Mouse (Mus musculus) neural tube, embryonic 12.5 days (tissue): Measurements from ENCODE around the gene Abcf2. TPM values are rescaled to one million over a fixed set of nuclear protein-coding genes. Genes with fewer than 3 reads are reported as not detected.

Source experiments
- ATAC-seq: fragments of 200-750 bp; cut with Nextera tagmentation; 2 replicates; pipeline ENCODE4 v1.8.0; 2017; ENCODE audit warnings: low read depth, mild to moderate bottlenecking, moderate TSS enrichment, moderate library complexity; ENCODE audit not compliant: low FRiP score
- H3K27ac ChIP-seq: fragments of 300-500 bp; sonication (generic); 2 replicates; pipeline ENCODE4 v1.5.1; 2016
- H3K27me3 ChIP-seq: fragments of 300-500 bp; sonication (generic); replicated peaks from 2 replicates; pipeline ENCODE4 v1.6.1; 2016; ENCODE audit warnings: mild to moderate bottlenecking
- H3K36me3 ChIP-seq: fragments of 300-500 bp; sonication (generic); 2 replicates; pipeline ENCODE4 v1.6.1; 2016; ENCODE audit warnings: mild to moderate bottlenecking
- H3K4me1 ChIP-seq: fragments of 300-500 bp; sonication (generic); 2 replicates; pipeline ENCODE4 v1.6.1; 2016
- H3K4me2 ChIP-seq: fragments of 300-500 bp; sonication (generic); replicated peaks from 2 replicates; pipeline ENCODE4 v1.6.1; 2016; ENCODE audit warnings: mild to moderate bottlenecking
- H3K4me3 ChIP-seq: fragments of 300-500 bp; sonication (generic); 2 replicates; pipeline ENCODE4 v1.5.1; 2016
- H3K9ac ChIP-seq: fragments of 300-500 bp; sonication (generic); 2 replicates; pipeline ENCODE4 v1.6.1; 2016; ENCODE audit warnings: mild to moderate bottlenecking
- H3K9me3 ChIP-seq: fragments of 300-500 bp; sonication (generic); 2 replicates; pipeline ENCODE4 v1.6.1; 2016; ENCODE audit warnings: mild to moderate bottlenecking
- WGBS: fragments of 180-500 bp; shearing (Covaris S2); methylation state at CpG from one replicate; pipeline ENCODE4 v1.1.7; 2016; 5-methylcytosine and 5-hydroxymethylcytosine counted together
- polyA plus RNA-seq: library from polyadenylated mRNA; unstranded; fragments of >200 nt; fragmentation: Nextera tagmentation; extraction: Ambion mirVana; gene quantifications from 2 replicates; pipeline ENCODE4 v1.2.1, GENCODE M21; 2016

Gene Abcf2
- polyA plus RNA-seq, 1 experiment from 2014 or later, result 123 TPM

DNA sequence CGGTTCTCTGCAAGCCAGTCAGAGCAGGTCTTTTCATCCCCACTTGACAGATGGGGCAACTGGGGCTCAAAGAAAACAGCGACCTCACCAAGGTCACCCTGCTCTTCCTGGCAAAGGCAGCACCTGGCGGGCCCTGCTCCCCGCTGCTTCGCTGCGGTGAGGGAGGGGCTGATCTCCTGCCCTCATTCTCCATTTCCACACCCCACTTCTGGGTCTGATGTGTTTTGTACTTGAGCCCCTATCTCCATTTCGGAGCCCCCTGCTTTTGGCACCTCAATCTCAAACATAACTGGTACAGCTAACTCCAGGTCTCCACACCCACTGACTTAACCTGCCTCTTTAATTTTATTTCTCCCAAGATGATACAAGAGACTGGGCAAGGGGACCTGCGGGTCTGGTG is 21.9 kb upstream of the Abcf2 start:
- Histone ChIP-seq H3K27me3 (0 out of 2 replicates have a peak, but pooled peaks cover 6% of the 10 kb centered on the region), H3K27ac (no peak overlapping the region), H3K9ac (peak overlapping the region; percentile 49; the same call in 1 of the 2 replicates), H3K9me3 (no peaks in the 10 kb centered on the region), H3K4me3 (peak overlapping the region; percentile 44), H3K4me1 (peaks cover 85% of the 10 kb centered on the region), H3K4me2 (peak overlapping the region; percentile 86), H3K36me3 (peaks cover 15% of the 10 kb centered on the region)
- WGBS, result 13% methylated on average over 8 of the region's 8 CpGs
- ATAC-seq, result no peak

DNA sequence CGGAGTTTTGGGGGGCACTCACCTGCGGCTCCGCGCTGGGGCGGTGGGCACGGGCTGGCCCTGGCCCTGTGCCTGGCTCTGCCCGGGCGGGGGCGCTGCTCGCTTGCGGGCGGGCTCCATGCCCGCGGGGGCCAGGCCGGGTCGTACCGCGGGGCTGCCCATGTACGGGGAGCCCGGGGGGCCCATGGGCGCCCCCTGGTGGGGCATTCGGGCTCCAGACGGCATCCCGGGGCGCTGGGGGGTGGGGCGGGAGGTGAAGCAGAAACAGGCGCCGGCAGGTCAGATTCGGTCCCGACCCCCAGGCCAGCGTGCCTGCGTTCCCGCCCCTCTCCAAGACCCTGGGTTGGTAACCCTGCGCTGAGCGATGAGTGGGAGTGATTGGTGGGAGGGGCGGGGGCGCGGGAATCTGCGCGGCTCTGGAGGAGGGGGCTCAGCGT is 21.3 kb upstream of the Abcf2 start:
- H3K36me3 ChIP-seq, result peaks cover 20% of the 10 kb centered on the region
- H3K27me3 ChIP-seq, result 0 out of 2 replicates have a peak, but pooled peaks cover 6% of the 10 kb centered on the region
- H3K27ac ChIP-seq, result no peak overlapping the region
- H3K4me1 ChIP-seq, result peaks cover 80% of the 10 kb centered on the region
- peak overlapping the region; percentile 44 for H3K4me3 ChIP-seq
- no peaks in the 10 kb centered on the region for H3K9me3 ChIP-seq
- WGBS, result 1% methylated on average over 37 of the region's 41 CpGs
- H3K9ac ChIP-seq, result peak overlapping the region; percentile 49
- peak overlapping the region; percentile 86 for H3K4me2 ChIP-seq
- ATAC-seq, result no peak

DNA sequence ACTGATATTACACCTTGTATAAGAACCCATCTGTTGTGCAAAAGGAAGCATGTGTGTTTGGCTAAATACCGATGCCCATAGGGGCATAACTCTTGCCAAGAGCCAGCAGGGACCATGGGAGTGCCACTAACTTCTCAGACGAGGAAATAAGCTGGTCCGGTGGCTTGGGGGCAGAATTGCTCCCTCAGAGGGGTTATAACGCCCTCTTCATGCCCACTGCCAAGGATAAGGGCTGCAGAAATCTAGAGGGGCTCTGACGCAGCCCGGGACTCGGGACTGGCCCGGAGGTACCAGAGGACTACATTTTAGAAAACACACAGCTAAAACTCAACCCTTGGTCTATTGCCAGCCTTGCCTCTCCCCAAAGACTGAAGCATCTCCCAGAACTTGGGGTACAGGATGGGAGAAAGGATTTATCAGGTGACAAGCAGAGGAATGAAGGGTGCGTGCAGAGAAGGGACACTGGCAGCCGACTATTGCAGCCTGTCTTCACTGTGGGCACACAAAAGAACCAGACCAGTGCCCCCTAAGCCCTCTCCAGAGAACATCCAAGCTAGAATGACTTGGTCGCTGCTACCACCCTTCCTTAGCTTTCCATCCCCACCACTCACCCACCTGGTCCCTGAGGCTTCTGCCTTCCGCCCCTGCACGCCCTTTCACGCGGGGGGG is 20.8 kb upstream of the Abcf2 start:
- peaks cover 26% of the 10 kb centered on the region for H3K36me3 ChIP-seq
- H3K4me2 ChIP-seq, result peak overlapping the region; percentile 86
- H3K9me3 ChIP-seq, result no peaks in the 10 kb centered on the region
- H3K9ac ChIP-seq, result peak overlapping the region; percentile 49
- 20% methylated on average over 15 of the region's 15 CpGs for WGBS
- H3K27me3 ChIP-seq, result 0 out of 2 replicates have a peak, but pooled peaks cover 6% of the 10 kb centered on the region
- no peak overlapping the region for H3K27ac ChIP-seq
- H3K4me3 ChIP-seq, result peak overlapping the region; percentile 44
- H3K4me1 ChIP-seq, result peaks cover 74% of the 10 kb centered on the region
- no peak for ATAC-seq

DNA sequence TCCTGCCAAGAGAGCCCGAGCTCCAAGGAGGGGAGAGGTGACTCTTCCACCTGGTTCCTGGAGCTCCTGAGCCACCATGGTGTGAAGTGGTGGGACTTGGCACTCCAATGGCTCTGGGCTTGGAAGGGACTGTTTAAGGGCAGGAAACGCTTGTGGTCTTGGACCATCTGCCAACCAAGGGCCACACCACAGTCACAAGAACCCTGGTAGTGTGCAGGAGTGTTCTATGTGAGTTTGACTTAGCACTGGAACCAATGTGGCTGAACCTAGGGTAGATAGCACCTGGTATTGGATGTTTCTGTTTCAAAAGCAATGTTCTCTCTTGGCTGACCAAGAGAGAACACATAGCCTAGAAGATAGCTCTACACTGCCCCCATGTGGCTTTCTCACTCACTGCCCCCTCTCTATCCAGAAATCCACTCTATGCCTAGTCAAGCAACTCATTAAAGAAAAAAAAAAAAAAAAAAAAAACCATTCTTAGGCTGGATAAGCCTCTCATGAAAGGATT is 20.0 kb upstream of the Abcf2 start:
- peak; percentile 10; the same call in 1 of the 2 replicates for ATAC-seq
- H3K4me2 ChIP-seq, result peak overlapping the region; percentile 48
- H3K27me3 ChIP-seq, result 0 out of 2 replicates have a peak, but pooled peaks cover 6% of the 10 kb centered on the region
- H3K9me3 ChIP-seq, result no peaks in the 10 kb centered on the region
- WGBS, result 50% methylated on average over 2 of the region's 2 CpGs
- peaks cover 33% of the 10 kb centered on the region for H3K36me3 ChIP-seq
- peak overlapping the region; percentile 62 for H3K27ac ChIP-seq
- peak overlapping the region; percentile 38; the same call in 1 of the 2 replicates for H3K9ac ChIP-seq
- no peak overlapping the region for H3K4me3 ChIP-seq
- peaks cover 66% of the 10 kb centered on the region for H3K4me1 ChIP-seq

DNA sequence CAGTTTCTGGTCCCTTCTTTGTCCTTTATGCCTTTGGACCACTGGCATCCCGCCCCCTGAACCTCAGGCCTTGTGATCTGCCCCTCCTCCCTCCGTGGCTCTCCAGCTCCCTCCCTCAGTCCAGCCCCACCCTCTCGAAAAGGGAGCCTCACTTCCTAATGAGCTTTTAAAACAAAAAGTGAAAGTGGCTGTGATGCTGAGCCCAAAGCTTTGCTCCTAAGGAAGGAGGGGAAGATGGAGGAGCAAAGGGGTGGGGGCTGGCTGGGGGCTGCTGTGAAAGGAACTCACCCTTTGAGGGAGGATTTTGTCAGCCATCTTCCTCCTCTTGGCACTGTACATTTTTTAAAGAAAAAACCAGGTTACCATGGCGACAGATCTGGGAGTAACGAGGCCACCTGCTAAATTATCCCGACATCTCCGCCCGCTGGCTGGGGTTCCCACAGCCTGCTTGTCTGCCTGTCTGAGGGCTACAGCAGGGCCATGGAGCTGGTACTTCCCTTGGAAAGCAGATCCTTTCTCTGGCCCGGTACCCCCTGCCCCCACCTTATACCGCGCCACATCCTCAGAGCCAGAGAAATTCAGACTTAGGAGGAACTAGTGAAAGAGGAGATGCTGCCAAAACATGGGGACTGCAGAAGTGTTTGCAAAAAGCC is 19.4 kb upstream of the Abcf2 start:
- peaks cover 39% of the 10 kb centered on the region for H3K36me3 ChIP-seq
- ATAC-seq, result peak; percentile 68
- peak overlapping the region; percentile 48 for H3K4me2 ChIP-seq
- H3K27me3 ChIP-seq, result peaks cover 6% of the 10 kb centered on the region; the same call in 1 of the 2 replicates
- no peaks in the 10 kb centered on the region for H3K9me3 ChIP-seq
- peaks cover 61% of the 10 kb centered on the region for H3K4me1 ChIP-seq
- H3K9ac ChIP-seq, result peak overlapping the region; percentile 38; the same call in 1 of the 2 replicates
- peak overlapping the region; percentile 62 for H3K27ac ChIP-seq
- WGBS, result 9% methylated on average over 11 of the region's 11 CpGs
- H3K4me3 ChIP-seq, result no peak overlapping the region

DNA sequence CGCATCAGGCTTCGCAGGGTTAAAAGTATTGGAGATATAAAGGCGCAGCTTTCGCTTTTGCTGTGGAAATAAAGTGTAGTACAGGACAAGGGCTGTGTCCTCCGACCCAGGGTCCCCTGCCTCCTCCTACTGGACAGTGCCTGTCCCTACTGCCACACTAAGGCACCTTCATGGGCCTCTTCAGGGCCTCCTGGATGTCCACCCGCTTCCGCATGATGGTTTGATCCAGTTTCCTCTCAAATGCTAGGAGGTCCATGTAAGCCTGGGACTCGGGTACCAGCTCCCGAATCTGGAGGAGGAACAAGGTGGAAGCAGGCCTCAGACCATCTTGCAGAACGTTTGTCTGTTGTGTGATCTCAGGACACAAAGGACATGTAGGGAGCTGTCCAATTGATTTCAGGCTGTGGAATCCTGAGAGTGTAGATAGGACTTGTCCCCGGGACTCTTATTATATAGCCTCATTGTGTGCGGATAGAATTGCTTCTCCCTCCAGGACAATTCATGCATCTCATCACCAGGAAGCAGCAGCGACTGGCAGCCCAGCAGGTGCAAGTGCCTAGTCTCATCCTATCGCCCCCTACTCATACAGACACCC is 18.6 kb upstream of the Abcf2 start:
- Histone ChIP-seq H3K4me3 (no peak overlapping the region), H3K4me2 (peak overlapping the region; percentile 48), H3K36me3 (peaks cover 47% of the 10 kb centered on the region), H3K4me1 (peaks cover 61% of the 10 kb centered on the region), H3K27ac (peak overlapping the region; percentile 62), H3K27me3 (peaks cover 6% of the 10 kb centered on the region; the same call in 1 of the 2 replicates), H3K9ac (peak overlapping the region; percentile 14), H3K9me3 (no peaks in the 10 kb centered on the region)
- 47% methylated on average over 14 of the region's 14 CpGs for WGBS
- peak; percentile 30; the same call in 1 of the 2 replicates for ATAC-seq

DNA sequence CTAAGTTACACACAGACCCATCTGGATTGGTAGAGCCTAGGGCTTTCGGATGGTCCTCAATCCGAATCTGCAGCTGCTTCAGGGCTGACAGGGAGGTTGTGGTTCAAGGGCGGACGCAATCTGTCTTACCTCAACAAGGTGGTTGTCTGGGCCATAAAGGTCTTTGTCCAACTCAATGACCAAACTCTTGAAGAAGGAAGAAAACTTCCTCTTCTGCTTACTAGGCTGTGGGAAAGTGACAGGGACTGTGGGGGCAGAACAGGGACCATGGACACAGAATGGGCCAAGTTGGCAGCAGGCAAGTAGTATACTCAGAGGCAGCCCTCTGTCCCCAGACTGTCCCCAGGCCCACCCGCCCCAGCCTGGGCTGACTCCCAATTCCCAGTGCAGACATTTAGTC is 18.0 kb upstream of the Abcf2 start:
- no peak overlapping the region for H3K4me3 ChIP-seq
- H3K4me1 ChIP-seq, result peaks cover 55% of the 10 kb centered on the region
- peaks cover 2% of the 10 kb centered on the region; the same call in 1 of the 2 replicates for H3K27me3 ChIP-seq
- peaks cover 47% of the 10 kb centered on the region for H3K36me3 ChIP-seq
- H3K27ac ChIP-seq, result peak overlapping the region; percentile 32
- no peak overlapping the region for H3K4me2 ChIP-seq
- no peak for ATAC-seq
- no peaks in the 10 kb centered on the region for H3K9me3 ChIP-seq
- peak overlapping the region; percentile 14; the same call in 1 of the 2 replicates for H3K9ac ChIP-seq
- WGBS, result 86% methylated on average over 5 of the region's 5 CpGs

DNA sequence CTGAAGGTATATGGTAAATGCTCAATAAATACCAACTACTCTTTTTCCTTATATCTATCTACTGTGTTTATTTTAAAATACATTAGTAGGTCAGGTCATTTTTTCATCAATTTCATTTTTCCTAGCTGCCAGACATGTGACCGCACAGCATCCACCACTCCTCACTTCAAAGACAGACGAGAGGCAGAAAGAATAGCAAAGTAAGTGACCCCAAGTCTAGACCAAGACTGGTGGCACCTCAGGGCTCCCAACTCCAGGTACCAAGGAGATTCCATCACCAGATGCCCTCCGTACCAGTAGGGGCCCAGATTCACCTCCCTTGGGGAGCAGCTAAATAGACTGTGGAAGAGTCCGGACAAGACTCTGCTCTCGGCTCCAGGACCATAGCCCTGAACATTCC is 17.1 kb upstream of the Abcf2 start:
- H3K9ac ChIP-seq, result no peak overlapping the region
- no peak overlapping the region for H3K4me2 ChIP-seq
- WGBS, result 93% methylated on average over 5 of the region's 5 CpGs
- no peaks in the 10 kb centered on the region for H3K9me3 ChIP-seq
- H3K4me1 ChIP-seq, result peaks cover 50% of the 10 kb centered on the region
- no peaks in the 10 kb centered on the region; the same call in 1 of the 2 replicates for H3K27me3 ChIP-seq
- no peak overlapping the region for H3K27ac ChIP-seq
- H3K36me3 ChIP-seq, result peaks cover 54% of the 10 kb centered on the region
- H3K4me3 ChIP-seq, result no peak overlapping the region
- ATAC-seq, result no peak

DNA sequence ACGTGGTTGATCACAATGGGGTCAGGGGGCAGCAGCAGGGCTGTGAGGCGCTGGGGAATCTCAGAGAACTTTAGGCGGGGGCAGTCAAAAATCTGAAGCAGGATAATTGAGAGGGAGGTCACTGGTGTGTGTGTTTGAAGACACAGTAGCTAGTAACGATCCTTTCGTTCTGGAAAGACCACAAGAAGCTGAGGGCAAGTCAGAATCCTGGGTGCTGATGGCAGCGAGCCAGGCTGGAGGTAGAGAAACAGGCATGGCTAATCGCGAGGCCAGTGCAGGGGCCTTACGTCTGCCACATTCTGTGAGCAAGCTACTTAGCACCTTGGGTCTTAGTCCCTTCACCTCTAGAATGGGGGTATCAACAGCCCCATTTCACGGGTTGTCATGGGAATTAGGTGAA is 16.7 kb upstream of the Abcf2 start:
- no peaks in the 10 kb centered on the region; the same call in 1 of the 2 replicates for H3K27me3 ChIP-seq
- no peak overlapping the region for H3K4me3 ChIP-seq
- no peaks in the 10 kb centered on the region for H3K9me3 ChIP-seq
- H3K27ac ChIP-seq, result no peak overlapping the region
- no peak overlapping the region for H3K9ac ChIP-seq
- no peak for ATAC-seq
- WGBS, result 77% methylated on average over 10 of the region's 10 CpGs
- H3K36me3 ChIP-seq, result peaks cover 58% of the 10 kb centered on the region
- peaks cover 46% of the 10 kb centered on the region for H3K4me1 ChIP-seq
- no peak overlapping the region for H3K4me2 ChIP-seq

DNA sequence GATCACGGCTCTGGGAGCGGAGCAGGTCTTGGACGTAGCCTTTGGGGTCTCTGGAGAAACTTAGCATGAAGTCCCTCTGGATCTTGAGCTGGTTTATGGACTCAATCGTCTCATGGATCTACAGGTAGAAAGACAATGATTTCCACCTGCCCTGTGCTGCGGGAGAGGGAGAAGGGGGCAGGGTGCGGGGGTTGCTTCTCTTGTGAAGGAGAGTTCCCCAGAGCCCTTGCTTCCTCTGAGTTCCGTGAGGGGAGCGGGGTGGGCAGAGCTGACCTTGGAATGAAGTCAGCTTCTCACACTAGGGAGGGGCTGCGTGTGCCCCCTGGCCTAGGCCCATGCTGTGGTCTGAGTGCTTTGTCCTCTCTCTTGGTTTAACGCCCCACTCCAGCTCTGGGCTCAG is 16.0 kb upstream of the Abcf2 start:
- no peak for ATAC-seq
- Histone ChIP-seq H3K9ac (no peak overlapping the region), H3K36me3 (peaks cover 63% of the 10 kb centered on the region), H3K4me3 (no peak overlapping the region), H3K4me1 (peaks cover 43% of the 10 kb centered on the region), H3K27me3 (no peaks in the 10 kb centered on the region; the same call in 1 of the 2 replicates), H3K9me3 (no peaks in the 10 kb centered on the region), H3K4me2 (no peak overlapping the region), H3K27ac (no peak overlapping the region)
- 80% methylated on average over 10 of the region's 10 CpGs for WGBS

DNA sequence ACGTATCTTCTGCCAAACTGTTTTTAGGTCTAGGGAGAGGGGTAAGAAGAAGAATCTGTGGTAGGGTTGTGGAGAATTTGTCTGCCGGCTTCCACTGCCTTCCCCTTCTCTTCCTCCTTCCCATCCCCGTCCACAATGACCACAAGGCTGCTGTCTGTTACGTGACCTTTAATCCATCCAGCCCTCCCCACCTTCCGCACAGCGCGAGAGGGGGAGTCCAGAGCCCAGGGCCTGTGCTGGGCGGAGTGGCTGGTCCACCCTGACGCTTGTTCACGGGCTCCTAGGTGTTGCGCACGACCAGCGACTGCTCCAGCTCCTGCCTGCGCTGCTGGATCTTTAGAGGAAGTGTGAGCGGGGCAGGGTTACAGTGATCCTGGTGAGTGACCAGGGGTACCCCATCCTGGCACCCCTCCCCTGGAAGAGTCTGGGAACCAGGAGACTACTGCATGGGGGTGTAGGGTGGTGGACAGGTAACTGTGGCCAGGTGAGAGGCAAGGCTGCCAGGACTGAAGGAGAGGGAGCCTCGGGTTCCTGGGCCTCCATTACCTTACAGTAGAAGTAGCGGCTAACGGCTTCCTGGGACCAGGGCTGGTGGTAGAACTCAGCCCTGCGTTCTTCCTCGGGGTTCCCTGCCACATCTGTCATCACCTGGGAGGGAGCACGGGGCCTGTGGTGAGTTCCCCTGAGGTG is 15.3 kb upstream of the Abcf2 start:
- 69% methylated on average over 21 of the region's 21 CpGs for WGBS
- Histone ChIP-seq H3K9ac (no peak overlapping the region), H3K27ac (no peak overlapping the region), H3K4me2 (no peak overlapping the region), H3K4me3 (no peak overlapping the region), H3K36me3 (peaks cover 63% of the 10 kb centered on the region), H3K4me1 (peaks cover 44% of the 10 kb centered on the region), H3K27me3 (no peaks in the 10 kb centered on the region; the same call in 1 of the 2 replicates), H3K9me3 (no peaks in the 10 kb centered on the region)
- no peak for ATAC-seq
